Mouse (Mus musculus) lung, adult 2 months (tissue): Measurements from ENCODE around the gene Cc2d1b.

Experiments used
- CTCF ChIP-seq: fragments of 200-500 bp; IDR thresholded peaks from 2 replicates; pipeline ENCODE4 v1.5.1; 2011; ENCODE audit warnings: mild to moderate bottlenecking, low read length, control low read depth; ENCODE audit not compliant: insufficient read depth
- POLR2A ChIP-seq: fragments of 200-500 bp; IDR thresholded peaks from 2 replicates; pipeline ENCODE4 v1.6.1; 2011; ENCODE audit warnings: low read depth, mild to moderate bottlenecking, control low read depth, low read length, borderline replicate concordance; ENCODE audit errors: extremely low read depth

DNA sequence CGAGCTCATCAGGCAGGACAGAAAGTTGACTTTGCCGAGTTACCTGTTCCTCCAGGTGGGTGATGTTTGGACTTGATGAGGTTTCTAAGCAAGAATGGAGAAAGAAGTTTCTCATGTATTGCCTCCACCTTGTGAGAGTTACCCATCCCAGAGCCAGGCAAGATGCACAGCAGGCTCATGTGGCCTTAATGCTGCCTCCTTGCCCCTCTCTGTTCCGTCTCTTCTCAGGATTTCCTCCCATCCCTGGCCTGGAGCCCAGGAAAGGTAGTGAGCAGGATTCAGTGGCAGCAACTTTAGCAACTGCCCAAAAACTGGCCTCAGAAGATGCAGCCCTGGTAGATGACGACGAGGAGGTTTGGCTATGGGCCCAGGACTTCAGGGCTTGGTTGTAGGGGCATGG lies 7.3 kb downstream of the Cc2d1b start:
- TF ChIP-seq CTCF (no peak), POLR2A (no peak)
